Mouse (Mus musculus) kidney, embryonic 16.5 days (tissue): ENCODE data around the gene Iapp. TPM values are rescaled to one million over a fixed set of nuclear protein-coding genes. Genes with fewer than 3 reads are reported as not detected.
"Not testable (repeated sequence)": the region's sequence is repeated elsewhere in the genome, so short reads cannot be mapped to it uniquely, and the experiment has no call there.

Experiments
- ATAC-seq: fragments of 200-750 bp; cut with Nextera tagmentation; 2 replicates; pipeline ENCODE4 v1.8.0; 2017; ENCODE audit warnings: moderate TSS enrichment; ENCODE audit not compliant: low FRiP score, low TSS enrichment
- H3K27ac ChIP-seq: fragments of 300-500 bp; sonication (generic); 2 replicates; pipeline ENCODE4 v1.5.1; 2014; ENCODE audit warnings: low read length
- H3K27me3 ChIP-seq: fragments of 300-500 bp; sonication (generic); 2 replicates; pipeline ENCODE4 v1.6.1; 2014; ENCODE audit warnings: low read length, control low read depth, mixed read lengths; ENCODE audit not compliant: insufficient read depth
- H3K36me3 ChIP-seq: fragments of 300-500 bp; sonication (generic); 2 replicates; pipeline ENCODE4 v1.6.1; 2014; ENCODE audit warnings: low read length, control low read depth, mixed read lengths; ENCODE audit not compliant: insufficient read depth
- H3K4me1 ChIP-seq: fragments of 300-500 bp; sonication (generic); 2 replicates; pipeline ENCODE4 v1.6.1; 2014; ENCODE audit warnings: low read length, control low read depth, mixed read lengths; ENCODE audit not compliant: insufficient read depth
- H3K4me2 ChIP-seq: fragments of 300-500 bp; sonication (generic); replicated peaks from 2 replicates; pipeline ENCODE4 v1.6.1; 2014; ENCODE audit warnings: low read depth, low read length
- H3K4me3 ChIP-seq: fragments of 300-500 bp; sonication (generic); 2 replicates; pipeline ENCODE4 v1.5.1; 2014; ENCODE audit warnings: mild to moderate bottlenecking, low read length
- H3K9ac ChIP-seq: fragments of 300-500 bp; sonication (generic); replicated peaks from 2 replicates; pipeline ENCODE4 v1.6.1; 2014; ENCODE audit warnings: low read length
- H3K9me3 ChIP-seq: fragments of 300-500 bp; sonication (generic); 2 replicates; pipeline ENCODE4 v1.6.1; 2016; ENCODE audit warnings: low read length, control low read depth
- WGBS: fragments of 180-500 bp; shearing (Covaris S2); extraction: QIAGEN DNeasy Blood & Tissue Kit; methylation state at CpG from one replicate; pipeline ENCODE4 v1.1.7; 2014; 5-methylcytosine and 5-hydroxymethylcytosine counted together
- polyA plus RNA-seq: library from polyadenylated mRNA; unstranded; fragments of >200 nt; fragmentation: Nextera tagmentation; extraction: Ambion mirVana; gene quantifications from 2 replicates; pipeline ENCODE4 v1.2.1, GENCODE M21; 2015

Gene Iapp
- polyA plus RNA-seq, 1 experiment from 2014 or later = not detected

- Histone ChIP-seq H3K4me2 (no peak overlapping the region), H3K4me3 (no peak overlapping the region), H3K4me1 (no peaks in the 10 kb centered on the region), H3K27ac (no peak overlapping the region), H3K9me3 (no peaks in the 10 kb centered on the region), H3K9ac (no peak overlapping the region), H3K36me3 (no peaks in the 10 kb centered on the region), H3K27me3 (no peaks in the 10 kb centered on the region)
- ATAC-seq = no peak
- 70% methylated on average over 2 of the region's 2 CpGs for WGBS
These were observed 40.7 kb downstream of the Iapp start for GRCm38 (mm10) chr6:142338961-142339360.

GRCm38 (mm10) chr6:142339576-142339975 is 41.4 kb downstream of the Iapp start:
- Histone ChIP-seq H3K4me2 (no peak overlapping the region), H3K4me3 (no peak overlapping the region), H3K9ac (no peak overlapping the region), H3K4me1 (no peaks in the 10 kb centered on the region), H3K9me3 (no peaks in the 10 kb centered on the region), H3K27me3 (no peaks in the 10 kb centered on the region), H3K27ac (no peak overlapping the region), H3K36me3 (no peaks in the 10 kb centered on the region)
- ATAC-seq = no peak
- WGBS = 35% methylated on average over 2 of the region's 2 CpGs

- H3K9ac ChIP-seq = no peak overlapping the region
- no peak overlapping the region for H3K4me3 ChIP-seq
- no peak overlapping the region for H3K27ac ChIP-seq
- H3K36me3 ChIP-seq = 0 out of 2 replicates have a peak, but pooled peaks cover 2% of the 10 kb centered on the region
- H3K27me3 ChIP-seq = no peaks in the 10 kb centered on the region
- no peak for ATAC-seq
- H3K4me2 ChIP-seq = no peak overlapping the region
- H3K4me1 ChIP-seq = peaks cover 9% of the 10 kb centered on the region
- H3K9me3 ChIP-seq = no peaks in the 10 kb centered on the region
- WGBS = 81% methylated on average over 2 of the region's 2 CpGs
These were observed 45.3 kb downstream of the Iapp start for GRCm38 (mm10) chr6:142343561-142343960.

- WGBS = under 1% methylated on average over 48 of the region's 48 CpGs
- Histone ChIP-seq H3K36me3 (0 out of 2 replicates have a peak, but pooled peaks cover 6% of the 10 kb centered on the region), H3K4me1 (peaks cover 9% of the 10 kb centered on the region), H3K27me3 (no peaks in the 10 kb centered on the region), H3K9ac (peak within 1 kb of the TSS; percentile 77), H3K9me3 (no peaks in the 10 kb centered on the region), H3K4me2 (peak within 1 kb of the TSS; percentile 65), H3K4me3 (peak within 1 kb of the TSS; percentile 80), H3K27ac (peak within 1 kb of the TSS; percentile 84)
- ATAC-seq = peak; percentile 95
These were observed 47.3 kb downstream of the Iapp start, which contains the start of gene Pyroxd1 for GRCm38 (mm10) chr6:142345440-142346038. TSS of gene Pyroxd1 (plus strand) at chr6:142345654.

GRCm38 (mm10) chr6:142346181-142347110 is 48.2 kb downstream of the Iapp start:
- Histone ChIP-seq H3K4me3 (peak overlapping the region; percentile 80), H3K27me3 (no peaks in the 10 kb centered on the region), H3K9ac (peak overlapping the region; percentile 77), H3K36me3 (peaks cover 12% of the 10 kb centered on the region), H3K4me1 (peaks cover 9% of the 10 kb centered on the region), H3K4me2 (peak overlapping the region; percentile 65), H3K9me3 (no peaks in the 10 kb centered on the region), H3K27ac (no peak overlapping the region)
- 53% methylated on average over 12 of the region's 12 CpGs for WGBS
- no peak for ATAC-seq

GRCm38 (mm10) chr6:142347431-142348385 is 49.5 kb downstream of the Iapp start:
- Histone ChIP-seq H3K27ac (no peak overlapping the region), H3K9ac (no peak overlapping the region), H3K27me3 (no peaks in the 10 kb centered on the region), H3K4me2 (no peak overlapping the region), H3K36me3 (peaks cover 16% of the 10 kb centered on the region), H3K9me3 (no peaks in the 10 kb centered on the region), H3K4me1 (peaks cover 9% of the 10 kb centered on the region), H3K4me3 (no peak overlapping the region)
- 78% methylated on average over 11 of the region's 11 CpGs for WGBS
- ATAC-seq = no peak

GRCm38 (mm10) chr6:142352099-142352498 is 53.9 kb downstream of the Iapp start:
- not testable (repeated sequence) for H3K27me3 ChIP-seq
- H3K36me3 ChIP-seq = peaks cover 31% of the 10 kb centered on the region

More at GRCm38 (mm10) chr6:142352099-142352498, 53.9 kb downstream of the Iapp start:
- not testable (repeated sequence) for H3K4me3 ChIP-seq, ATAC-seq, H3K9me3 ChIP-seq, H3K4me2 ChIP-seq, H3K9ac ChIP-seq, H3K27ac ChIP-seq, H3K4me1 ChIP-seq
- whole genome bisulfite sequencing = 91% methylated on average over 3 of the region's 3 CpGs
